Mouse (Mus musculus) cortical plate, adult 2 months (tissue): Measurements from ENCODE around the gene Clrn3.

Experiments
- CTCF ChIP-seq: fragments of 200-500 bp; IDR thresholded peaks from 2 replicates; pipeline ENCODE4 v1.5.1; 2011; ENCODE audit warnings: mild to moderate bottlenecking, control low read depth, low read length; ENCODE audit not compliant: insufficient read depth; ENCODE audit errors: extremely low read depth
- POLR2A ChIP-seq: fragments of 200-500 bp; IDR thresholded peaks from 2 replicates; pipeline ENCODE4 v1.6.1; 2011; ENCODE audit warnings: mild to moderate bottlenecking, low read length, control low read depth; ENCODE audit not compliant: insufficient read depth; ENCODE audit errors: extremely low read depth

DNA sequence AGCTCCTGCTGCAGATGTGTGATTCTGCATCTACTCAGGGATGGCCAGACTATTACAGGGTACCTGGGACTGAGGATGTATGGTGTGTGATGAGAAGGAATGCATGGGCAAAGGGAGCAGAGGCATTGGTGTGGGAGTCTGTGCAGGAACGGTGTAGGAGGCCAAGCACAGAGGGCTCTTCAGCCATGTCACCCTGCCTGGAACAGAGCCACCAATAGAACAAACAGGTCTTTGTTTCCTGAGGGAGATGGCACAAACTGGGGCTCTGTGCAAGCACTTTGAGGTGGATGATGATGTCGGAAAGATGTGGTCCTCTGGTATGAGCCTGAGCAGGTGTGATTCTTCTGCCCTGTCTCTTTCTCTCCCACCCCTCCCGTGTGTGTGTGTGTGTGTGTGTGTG lies 14.6 kb upstream of the Clrn3 start:
- TF ChIP-seq CTCF (no peak), POLR2A (no peak)
